In the genomic region with DNA sequence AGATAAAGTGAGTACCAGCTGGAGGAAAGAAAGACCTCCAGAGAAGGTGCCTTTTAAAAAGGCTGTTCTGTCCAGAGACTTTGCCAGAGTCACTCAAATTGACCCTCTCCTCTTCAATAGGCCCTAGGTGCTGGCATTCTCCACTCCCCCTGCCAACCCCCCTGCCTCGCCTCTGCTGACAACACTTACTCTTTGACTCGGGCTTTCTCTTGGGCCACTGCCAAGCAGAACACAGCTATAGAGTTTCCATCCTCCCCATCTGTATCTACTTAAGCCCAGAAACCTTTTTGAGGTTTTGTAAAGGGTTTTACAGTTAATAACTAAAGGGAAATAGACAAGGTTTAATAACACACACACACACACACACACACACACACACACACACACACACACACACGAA, we compare ENCODE assay signal across 11 mouse cellular contexts.
DNase-seq lines count a peak whose midpoint lies in the region; ATAC-seq lines count a peak whose summit lies in the region.
"Had no signal": no experiment of that assay in that cellular context is flagged by ENCODE, and none has a peak within 500 bp of the region (broad histone marks: within the 10 kb centered on the region; RNA-seq: fewer than 3 reads in every experiment).

No protein-coding gene starts in this region.

- 0 out of 2 replicates have a peak, but pooled peaks cover 2% of the 10 kb centered on the region for H3K4me1 ChIP-seq in heart, embryonic 15.5 days (replicated peaks)
- H3K4me1 ChIP-seq in liver, embryonic 12.5 days: no peaks in the 10 kb centered on the region
- peaks cover 15% of the 10 kb centered on the region; the same call in 1 of the 2 replicates for H3K4me1 ChIP-seq in embryonic facial prominence, embryonic 10.5 days
- H3K4me1 ChIP-seq: forebrain, embryonic 13.5 days; megakaryocyte, embryonic 14.5 days had no signal

- no peak overlapping the region for H3K4me2 ChIP-seq in heart, embryonic 15.5 days
- H3K4me2 ChIP-seq in liver, embryonic 12.5 days: no peak overlapping the region
- H3K4me2 ChIP-seq: forebrain, embryonic 13.5 days; hindbrain, embryonic 14.5 days had no signal

- H3K9me3 ChIP-seq in heart, embryonic 15.5 days (replicated peaks): no peaks in the 10 kb centered on the region
- H3K9me3 ChIP-seq in liver, embryonic 12.5 days (replicated peaks): no peaks in the 10 kb centered on the region
- H3K9me3 ChIP-seq in embryonic facial prominence, embryonic 10.5 days: no peaks in the 10 kb centered on the region
- H3K9me3 ChIP-seq: forebrain, embryonic 13.5 days; megakaryocyte, embryonic 14.5 days had no signal

- H3K36me3 ChIP-seq in heart, embryonic 15.5 days: no peaks in the 10 kb centered on the region
- H3K36me3 ChIP-seq in liver, embryonic 12.5 days: no peaks in the 10 kb centered on the region
- no peaks in the 10 kb centered on the region for H3K36me3 ChIP-seq in embryonic facial prominence, embryonic 10.5 days (replicated peaks)

- DNase-seq in heart, adult 8-10 months (ENCODE audit: low spot score): no peak
- DNase-seq in liver: peak; percentile 7
- peak; percentile 51 for DNase-seq in embryonic facial prominence, embryonic 10.5 days (ENCODE audit: low spot score)
- peak; percentile 59 for DNase-seq in forelimb bud, embryonic 11.5 days (ENCODE audit: low read depth, low spot score)
- DNase-seq in thymus, postnatal 10 days (ENCODE audit: low spot score in 2 of 2): no peak
- DNase-seq: thymus, adult 18-20 months had no signal

- ATAC-seq in heart, embryonic 15.5 days (replicated peaks; ENCODE audit: insufficient number of reproducible peaks, insufficient read depth, low FRiP score, low read depth): no peak
- ATAC-seq in liver, embryonic 12.5 days: no peak
- ATAC-seq: forebrain, embryonic 13.5 days had no signal

- peak overlapping the region; percentile 51 for H3K27ac ChIP-seq in heart, embryonic 15.5 days
- no peak overlapping the region for H3K27ac ChIP-seq in liver, embryonic 12.5 days
- no peak overlapping the region for H3K27ac ChIP-seq in embryonic facial prominence, embryonic 10.5 days (replicated peaks)
- H3K27ac ChIP-seq: forebrain, embryonic 13.5 days; hindbrain, embryonic 14.5 days had no signal

- no peak overlapping the region for H3K4me3 ChIP-seq in heart, embryonic 15.5 days
- no peak overlapping the region for H3K4me3 ChIP-seq in liver, embryonic 12.5 days
- H3K4me3 ChIP-seq in embryonic facial prominence, embryonic 10.5 days: no peak overlapping the region
- H3K4me3 ChIP-seq: forebrain, embryonic 13.5 days; megakaryocyte, embryonic 14.5 days had no signal

- H3K9ac ChIP-seq in heart, embryonic 15.5 days: no peak overlapping the region
- no peak overlapping the region for H3K9ac ChIP-seq in liver, embryonic 12.5 days
- H3K9ac ChIP-seq: forebrain, embryonic 13.5 days; hindbrain, embryonic 14.5 days had no signal

- 35% methylated on average over 3 of the region's 3 CpGs for WGBS in heart, embryonic 15.5 days
- 54% methylated on average over 3 of the region's 3 CpGs for WGBS in liver, embryonic 12.5 days (ENCODE audit: insufficient replicate concordance)
- 45% methylated on average over 3 of the region's 3 CpGs for WGBS in embryonic facial prominence, embryonic 10.5 days

- no peaks in the 10 kb centered on the region for H3K27me3 ChIP-seq in heart, embryonic 15.5 days
- no peaks in the 10 kb centered on the region for H3K27me3 ChIP-seq in liver, embryonic 12.5 days (replicated peaks)
- peaks cover 14% of the 10 kb centered on the region for H3K27me3 ChIP-seq in embryonic facial prominence, embryonic 10.5 days (replicated peaks; ENCODE audit: low read depth, poor library complexity, severe bottlenecking)
- H3K27me3 ChIP-seq: forebrain, embryonic 13.5 days had no signal

Comparison
In these comparisons a context has a peak if more than half of its experiments do, and no peak if none do; other contexts are left out.
1. DNase-seq: peak in liver (single experiment), embryonic facial prominence, embryonic 10.5 days (single experiment) and forelimb bud, embryonic 11.5 days (single experiment); none in heart, adult 8-10 months (single experiment) and thymus, postnatal 10 days (0 of 2).